Mouse (Mus musculus): ENCODE measurements around the gene Cela2a. TPM values are rescaled to one million over a fixed set of nuclear protein-coding genes. Genes with fewer than 3 reads are reported as not detected.
A peak's percentile ranks its signal among the peaks of the same experiment; 100 is the strongest.

Gene Cela2a
- polyA plus RNA-seq, 1 experiment from 2014 or later = not detected

DNA sequence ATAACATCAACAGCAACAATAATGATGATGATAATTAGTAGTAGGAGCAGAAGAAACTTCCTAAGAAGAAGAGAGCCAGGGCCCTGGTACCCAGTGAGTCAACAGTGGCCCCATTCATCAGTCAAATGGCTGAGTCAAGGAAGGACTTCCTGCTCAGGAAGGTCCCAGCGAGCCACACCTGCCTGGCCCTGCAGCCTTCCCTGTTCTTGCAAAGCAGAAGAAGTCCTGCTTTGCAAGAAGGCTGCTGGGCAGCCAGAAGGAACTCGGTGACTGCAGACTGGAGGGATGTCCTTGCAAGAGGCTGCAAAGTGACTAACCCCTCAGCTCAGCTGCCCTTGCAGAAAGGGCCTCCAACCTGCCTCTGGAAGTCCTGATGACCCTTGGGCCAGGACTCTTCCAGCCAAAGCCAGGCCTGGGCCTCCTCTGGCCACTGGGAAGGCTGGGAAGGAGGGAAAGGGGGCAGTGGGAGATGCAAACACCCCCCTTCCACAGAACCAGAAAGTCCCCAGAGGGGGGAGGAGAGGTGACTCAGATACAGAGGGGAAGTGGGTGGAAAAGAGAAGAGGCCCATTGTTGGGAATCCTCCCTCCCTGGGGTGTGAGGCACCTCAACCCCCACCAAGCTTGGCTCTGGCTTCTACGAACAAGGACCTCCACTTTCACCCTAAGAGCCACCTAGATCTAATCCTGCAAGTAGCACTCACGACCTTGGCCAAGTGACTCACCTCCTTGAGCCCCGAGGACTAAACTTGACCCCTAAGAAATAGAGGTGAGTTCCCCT lies 43.7 kb upstream of the Cela2a start:
- Histone ChIP-seq H3K4me3 (replicated peaks; ENCODE audit: low read length) (no peak overlapping the region), H3K9me3 (ENCODE audit: control insufficient read depth, low read length) (no peaks in the 10 kb centered on the region), H3K4me1 (replicated peaks; ENCODE audit: control insufficient read depth, insufficient read depth, low read length) (peaks cover 62% of the 10 kb centered on the region), H3K27ac (no peak overlapping the region), H3K9ac (no peak overlapping the region), H3K36me3 (replicated peaks; ENCODE audit: control insufficient read depth, insufficient read depth) (no peaks in the 10 kb centered on the region), H3K4me2 (replicated peaks) (no peak overlapping the region), H3K27me3 (ENCODE audit: control insufficient read depth, insufficient read depth, low read length) (no peaks in the 10 kb centered on the region)
- ATAC-seq (ENCODE audit: low FRiP score) (no peak), DNase-seq (ENCODE audit: low spot score) (no peak)
- WGBS = 84% methylated on average over 5 of the region's 5 CpGs

DNA sequence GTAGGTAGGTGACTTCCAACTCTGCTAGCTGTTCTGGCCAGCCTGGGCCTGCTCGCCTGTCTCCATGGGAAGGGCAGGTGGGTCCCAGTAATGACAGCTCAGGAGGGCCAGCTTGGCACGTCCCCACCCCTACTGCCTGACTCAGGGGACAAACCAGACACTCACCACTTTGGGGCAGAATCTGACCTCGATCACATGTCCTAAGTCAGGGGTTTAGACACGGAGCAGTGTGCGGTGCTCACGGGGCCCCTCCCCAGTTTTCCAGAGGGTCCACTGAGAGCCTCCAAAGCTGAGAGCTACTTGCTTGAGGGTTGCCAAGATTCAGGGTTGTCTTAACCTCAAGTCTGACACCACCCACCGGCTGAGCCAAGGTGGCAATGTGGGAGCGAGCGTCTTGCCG lies 42.1 kb upstream of the Cela2a start:
- no peak for ATAC-seq (ENCODE audit: low FRiP score)
- Histone ChIP-seq H3K9ac (no peak overlapping the region), H3K4me2 (replicated peaks) (no peak overlapping the region), H3K36me3 (replicated peaks; ENCODE audit: control insufficient read depth, insufficient read depth) (no peaks in the 10 kb centered on the region), H3K4me1 (replicated peaks; ENCODE audit: control insufficient read depth, insufficient read depth, low read length) (peaks cover 52% of the 10 kb centered on the region), H3K27ac (peak overlapping the region; percentile 77), H3K4me3 (replicated peaks; ENCODE audit: low read length) (no peak overlapping the region), H3K9me3 (ENCODE audit: control insufficient read depth, low read length) (no peaks in the 10 kb centered on the region), H3K27me3 (ENCODE audit: control insufficient read depth, insufficient read depth, low read length) (no peaks in the 10 kb centered on the region)
- 67% methylated on average over 10 of the region's 10 CpGs for WGBS
- DNase-seq (ENCODE audit: low spot score) = no peak

DNA sequence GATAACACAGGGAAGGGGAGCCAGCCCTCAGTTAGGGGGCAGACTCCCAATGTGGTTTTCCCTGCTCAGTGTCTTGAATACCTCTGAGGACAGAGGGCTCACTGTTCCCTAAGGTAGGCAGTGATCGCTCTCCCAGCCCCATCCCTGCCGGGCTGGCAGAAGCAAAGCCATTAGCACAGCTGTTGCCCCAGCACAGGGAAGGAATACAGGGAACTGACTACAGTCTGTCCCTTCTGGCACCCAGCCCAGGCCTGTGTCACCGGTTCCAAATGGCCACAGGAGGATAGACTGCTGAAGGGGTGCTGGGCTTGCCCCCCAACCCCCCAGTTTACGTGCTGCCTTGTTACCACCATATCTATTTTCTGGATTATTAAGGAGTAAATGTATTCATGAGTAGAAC lies 41.5 kb upstream of the Cela2a start:
- H3K4me3 ChIP-seq (replicated peaks; ENCODE audit: low read length) = no peak overlapping the region
- no peaks in the 10 kb centered on the region for H3K36me3 ChIP-seq (replicated peaks; ENCODE audit: control insufficient read depth, insufficient read depth)
- H3K27ac ChIP-seq = peak overlapping the region; percentile 77
- no peaks in the 10 kb centered on the region for H3K9me3 ChIP-seq (ENCODE audit: control insufficient read depth, low read length)
- no peaks in the 10 kb centered on the region for H3K27me3 ChIP-seq (ENCODE audit: control insufficient read depth, insufficient read depth, low read length)
- DNase-seq (ENCODE audit: low spot score) = peak; percentile 74
- 15% methylated on average over 4 of the region's 4 CpGs for WGBS
- 0 out of 2 replicates have a peak overlapping the region, but pooled peaks have one; percentile 2 for H3K9ac ChIP-seq
- H3K4me2 ChIP-seq (replicated peaks) = 0 out of 2 replicates have a peak overlapping the region, but pooled peaks have one; percentile 0
- H3K4me1 ChIP-seq (replicated peaks; ENCODE audit: control insufficient read depth, insufficient read depth, low read length) = peaks cover 47% of the 10 kb centered on the region
- peak; percentile 66 for ATAC-seq (ENCODE audit: low FRiP score)

DNA sequence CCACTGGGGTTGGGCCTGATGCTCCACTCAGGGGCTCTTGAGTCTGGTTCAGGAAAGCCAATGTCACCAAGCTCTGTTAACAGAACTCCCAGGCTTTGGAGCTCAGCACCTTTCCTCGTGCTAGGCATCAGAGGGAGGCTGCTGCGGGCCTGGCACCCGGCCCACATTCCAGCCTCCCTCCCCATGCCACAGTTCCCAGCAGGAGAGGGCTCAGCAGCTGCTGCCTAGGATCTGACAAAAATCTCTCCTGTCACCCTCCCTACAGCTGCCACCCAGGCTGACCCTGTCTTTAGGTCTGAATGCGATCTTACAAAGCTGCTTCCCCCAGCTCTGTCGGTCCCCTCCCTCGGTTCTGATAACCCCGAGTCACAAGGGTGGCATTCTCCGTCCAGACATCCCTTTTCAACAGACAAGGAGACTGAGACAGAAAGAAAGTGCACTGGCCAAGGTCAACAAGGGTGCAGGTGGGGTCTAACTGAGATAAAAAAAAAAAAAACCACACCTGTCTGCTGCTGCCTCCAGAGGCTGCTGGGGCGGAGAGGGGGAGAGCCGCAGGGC lies 41.1 kb upstream of the Cela2a start:
- ATAC-seq (ENCODE audit: low FRiP score) = peak; percentile 38; the same call in 1 of the 2 replicates
- DNase-seq (ENCODE audit: low spot score) = no peak
- 13% methylated on average over 10 of the region's 10 CpGs for WGBS
- H3K4me2 ChIP-seq (replicated peaks) = 0 out of 2 replicates have a peak overlapping the region, but pooled peaks have one; percentile 0
- no peak overlapping the region for H3K4me3 ChIP-seq (replicated peaks; ENCODE audit: low read length)
- 0 out of 2 replicates have a peak overlapping the region, but pooled peaks have one; percentile 2 for H3K9ac ChIP-seq
- H3K27ac ChIP-seq = peak overlapping the region; percentile 77
- peaks cover 43% of the 10 kb centered on the region for H3K4me1 ChIP-seq (replicated peaks; ENCODE audit: control insufficient read depth, insufficient read depth, low read length)
- H3K9me3 ChIP-seq (ENCODE audit: control insufficient read depth, low read length) = no peaks in the 10 kb centered on the region
- no peaks in the 10 kb centered on the region for H3K27me3 ChIP-seq (ENCODE audit: control insufficient read depth, insufficient read depth, low read length)
- peaks cover 3% of the 10 kb centered on the region; the same call in 1 of the 2 replicates for H3K36me3 ChIP-seq (replicated peaks; ENCODE audit: control insufficient read depth, insufficient read depth)

DNA sequence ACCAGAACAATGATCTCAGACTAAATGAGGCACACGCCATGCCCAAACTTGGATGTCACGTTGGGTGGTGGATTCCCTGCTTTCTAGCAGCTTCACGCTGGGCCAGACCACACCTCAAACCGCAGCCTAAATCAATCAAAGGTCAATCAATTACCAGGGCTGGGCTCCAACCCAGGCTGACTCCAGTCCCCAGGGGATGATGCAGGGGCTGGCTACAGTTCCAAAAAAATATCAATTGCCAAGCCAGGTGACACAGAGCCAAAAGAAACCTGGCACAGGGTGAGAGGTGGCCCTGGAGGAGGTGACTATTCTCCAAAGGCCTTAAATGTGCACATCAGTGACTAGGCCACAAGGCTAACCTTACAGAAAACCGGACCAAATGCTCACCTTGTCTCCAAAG lies 39.6 kb upstream of the Cela2a start:
- ATAC-seq (ENCODE audit: low FRiP score) (no peak), DNase-seq (ENCODE audit: low spot score) (no peak)
- Histone ChIP-seq H3K9ac (no peak overlapping the region), H3K36me3 (replicated peaks; ENCODE audit: control insufficient read depth, insufficient read depth) (peaks cover 13% of the 10 kb centered on the region), H3K9me3 (ENCODE audit: control insufficient read depth, low read length) (no peaks in the 10 kb centered on the region), H3K4me2 (replicated peaks) (no peak overlapping the region), H3K27ac (no peak overlapping the region), H3K4me3 (replicated peaks; ENCODE audit: low read length) (no peak overlapping the region), H3K4me1 (replicated peaks; ENCODE audit: control insufficient read depth, insufficient read depth, low read length) (peaks cover 35% of the 10 kb centered on the region), H3K27me3 (ENCODE audit: control insufficient read depth, insufficient read depth, low read length) (no peaks in the 10 kb centered on the region)
- 77% methylated on average over 5 of the region's 5 CpGs for WGBS

DNA sequence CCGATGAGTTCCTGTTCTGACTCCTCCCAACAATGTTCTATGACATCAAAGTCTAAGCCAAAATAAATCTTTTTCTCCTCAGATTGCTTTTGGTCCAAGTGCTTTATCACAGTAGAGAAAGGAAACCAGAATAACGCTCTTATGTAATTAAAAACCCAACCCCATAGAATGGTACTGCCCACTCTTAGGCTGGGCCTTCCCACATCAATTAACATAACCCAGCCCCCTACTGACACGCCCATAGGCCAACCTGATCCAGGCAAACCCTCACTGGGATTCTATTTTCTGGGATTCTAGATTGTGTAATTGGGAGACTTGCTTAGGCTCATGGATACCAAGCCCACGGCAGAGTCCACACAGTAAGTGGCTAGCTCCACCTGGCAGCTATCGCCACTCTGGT lies 39.0 kb upstream of the Cela2a start:
- Histone ChIP-seq H3K9me3 (ENCODE audit: control insufficient read depth, low read length) (no peaks in the 10 kb centered on the region), H3K9ac (no peak overlapping the region), H3K27me3 (ENCODE audit: control insufficient read depth, insufficient read depth, low read length) (no peaks in the 10 kb centered on the region), H3K4me3 (replicated peaks; ENCODE audit: low read length) (no peak overlapping the region), H3K4me2 (replicated peaks) (no peak overlapping the region), H3K27ac (no peak overlapping the region), H3K4me1 (replicated peaks; ENCODE audit: control insufficient read depth, insufficient read depth, low read length) (peaks cover 29% of the 10 kb centered on the region), H3K36me3 (replicated peaks; ENCODE audit: control insufficient read depth, insufficient read depth) (peaks cover 19% of the 10 kb centered on the region)
- DNase-seq (ENCODE audit: low spot score) = no peak
- WGBS = 92% methylated on average over 5 of the region's 5 CpGs
- ATAC-seq (ENCODE audit: low FRiP score) = no peak

DNA sequence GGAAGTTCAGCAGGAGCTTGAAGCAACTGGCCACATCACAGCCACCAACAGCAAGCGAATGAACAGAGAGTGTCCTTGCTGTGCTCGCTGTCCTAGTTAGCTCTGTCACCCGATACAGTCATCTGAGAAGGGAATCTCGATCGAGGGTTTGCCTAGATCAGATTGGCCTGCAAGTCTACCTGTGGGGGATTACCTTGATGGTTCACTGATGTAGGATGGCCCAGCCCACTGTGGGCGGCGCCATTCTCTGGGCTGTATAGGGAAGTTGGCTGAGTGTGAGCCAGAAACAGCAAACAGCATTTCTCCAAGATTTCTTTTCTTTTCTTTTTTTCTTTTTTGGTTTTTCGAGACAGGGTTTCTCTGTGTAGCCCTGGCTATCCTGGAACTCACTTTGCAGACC lies 38.5 kb upstream of the Cela2a start:
- peaks cover 24% of the 10 kb centered on the region for H3K4me1 ChIP-seq (replicated peaks; ENCODE audit: control insufficient read depth, insufficient read depth, low read length)
- peaks cover 24% of the 10 kb centered on the region for H3K36me3 ChIP-seq (replicated peaks; ENCODE audit: control insufficient read depth, insufficient read depth)
- no peak overlapping the region for H3K4me3 ChIP-seq (replicated peaks; ENCODE audit: low read length)
- H3K9me3 ChIP-seq (ENCODE audit: control insufficient read depth, low read length) = no peaks in the 10 kb centered on the region
- WGBS = 97% methylated on average over 8 of the region's 8 CpGs
- ATAC-seq (ENCODE audit: low FRiP score) (no peak), DNase-seq (ENCODE audit: low spot score) (no peak)
- H3K9ac ChIP-seq = no peak overlapping the region
- no peak overlapping the region for H3K4me2 ChIP-seq (replicated peaks)
- H3K27ac ChIP-seq = no peak overlapping the region
- no peaks in the 10 kb centered on the region for H3K27me3 ChIP-seq (ENCODE audit: control insufficient read depth, insufficient read depth, low read length)

DNA sequence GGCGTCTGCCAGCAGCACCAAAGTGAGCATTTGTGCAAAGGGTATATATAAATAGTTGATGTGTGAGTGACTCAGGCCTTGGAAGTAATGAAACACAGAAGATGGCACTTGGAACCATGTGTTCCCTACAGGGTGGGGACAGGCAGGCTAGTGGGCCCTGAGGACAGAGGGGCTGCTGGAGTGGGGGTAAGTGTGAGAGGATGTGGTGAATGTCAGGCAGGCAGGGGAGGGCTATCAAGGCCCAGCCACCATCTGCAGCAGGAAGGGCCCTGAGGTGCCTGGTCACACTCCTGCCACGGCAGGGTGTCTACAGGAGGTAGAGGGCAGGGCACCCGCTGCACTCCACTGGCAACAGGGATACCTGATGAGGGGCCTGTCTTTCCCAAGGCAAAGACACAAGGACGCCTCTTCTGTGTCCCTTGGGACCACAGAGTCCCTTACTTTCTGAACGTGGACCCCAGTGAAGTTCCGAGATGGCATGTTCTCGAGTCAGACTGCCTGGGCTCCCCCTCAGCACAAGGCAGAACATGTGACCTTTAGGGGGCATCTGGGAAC lies 37.8 kb upstream of the Cela2a start:
- Histone ChIP-seq H3K27ac (no peak overlapping the region), H3K9ac (no peak overlapping the region; the same call in 1 of the 2 replicates), H3K9me3 (ENCODE audit: control insufficient read depth, low read length) (no peaks in the 10 kb centered on the region), H3K36me3 (replicated peaks; ENCODE audit: control insufficient read depth, insufficient read depth) (peaks cover 31% of the 10 kb centered on the region), H3K27me3 (ENCODE audit: control insufficient read depth, insufficient read depth, low read length) (no peaks in the 10 kb centered on the region), H3K4me1 (replicated peaks; ENCODE audit: control insufficient read depth, insufficient read depth, low read length) (peaks cover 24% of the 10 kb centered on the region), H3K4me3 (replicated peaks; ENCODE audit: low read length) (no peak overlapping the region), H3K4me2 (replicated peaks) (no peak overlapping the region)
- 91% methylated on average over 7 of the region's 7 CpGs for WGBS
- DNase-seq (ENCODE audit: low spot score) (no peak), ATAC-seq (ENCODE audit: low FRiP score) (no peak)

DNA sequence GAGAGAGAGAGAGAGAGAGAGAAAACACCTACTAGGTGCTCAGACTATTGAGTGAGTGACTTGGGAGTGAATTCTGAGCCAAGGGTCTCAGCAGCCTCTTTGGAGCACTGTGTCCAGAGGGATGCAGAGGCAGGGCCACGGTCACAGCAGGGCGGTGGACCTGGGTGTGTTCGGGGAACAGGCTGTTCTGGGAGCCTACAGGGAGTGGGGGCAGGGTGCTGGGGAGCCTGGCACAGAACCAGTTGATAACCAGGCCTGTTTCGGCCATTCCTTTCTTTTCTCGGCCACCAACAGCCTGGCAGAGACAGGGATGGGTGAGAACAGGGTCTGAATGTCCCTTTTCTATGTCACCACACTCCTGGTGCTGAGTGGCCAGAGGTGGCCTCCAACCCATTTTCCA lies 36.9 kb upstream of the Cela2a start:
- DNase-seq (ENCODE audit: low spot score) (no peak), ATAC-seq (ENCODE audit: low FRiP score) (no peak)
- Histone ChIP-seq H3K27ac (no peak overlapping the region), H3K9ac (no peak overlapping the region), H3K36me3 (replicated peaks; ENCODE audit: control insufficient read depth, insufficient read depth) (peaks cover 33% of the 10 kb centered on the region), H3K4me3 (replicated peaks; ENCODE audit: low read length) (no peak overlapping the region), H3K4me2 (replicated peaks) (no peak overlapping the region), H3K27me3 (ENCODE audit: control insufficient read depth, insufficient read depth, low read length) (no peaks in the 10 kb centered on the region), H3K4me1 (replicated peaks; ENCODE audit: control insufficient read depth, insufficient read depth, low read length) (peaks cover 17% of the 10 kb centered on the region), H3K9me3 (ENCODE audit: control insufficient read depth, low read length) (no peaks in the 10 kb centered on the region)
- 82% methylated on average over 5 of the region's 5 CpGs for WGBS

All from hindbrain, embryonic 14.5 days (tissue).